Mouse (Mus musculus): ENCODE data around the gene Gucy1b1. TPM values are rescaled to one million over a fixed set of nuclear protein-coding genes. Genes with fewer than 3 reads are reported as not detected.

Gucy1b1 gene
- polyA plus RNA-seq, 1 experiment from 2014 or later, result 1.9 TPM

DNA sequence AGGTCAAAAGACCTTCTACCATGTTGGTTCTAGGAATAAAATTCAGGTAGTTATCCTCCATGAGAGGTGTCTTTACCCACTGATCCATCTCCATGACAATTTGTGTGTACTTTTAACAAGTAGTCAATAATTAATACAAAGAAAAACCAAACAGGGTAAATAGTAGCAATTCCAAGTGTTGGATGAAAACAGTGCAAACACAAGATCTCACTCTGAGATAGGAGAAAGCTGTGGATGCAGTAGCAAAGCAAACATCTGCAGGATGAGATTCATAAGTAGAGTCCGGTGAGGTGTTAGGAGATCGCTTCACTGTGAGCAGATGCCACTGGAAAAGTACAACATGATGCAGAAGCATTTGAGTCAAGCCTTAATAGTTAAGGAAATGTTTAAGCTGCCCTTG lies 88.4 kb downstream of the Gucy1b1 start:
- no peak overlapping the region for H3K4me3 ChIP-seq (ENCODE audit: low read depth, low read length)
- no peak overlapping the region for H3K27ac ChIP-seq (replicated peaks; ENCODE audit: low read depth, low read length)
- H3K4me1 ChIP-seq (ENCODE audit: control insufficient read depth, insufficient read depth, low read length), result no peaks in the 10 kb centered on the region
- H3K36me3 ChIP-seq (ENCODE audit: control insufficient read depth, insufficient read depth, low read length), result no peaks in the 10 kb centered on the region
- H3K9ac ChIP-seq (ENCODE audit: low read length), result no peak overlapping the region
- H3K27me3 ChIP-seq (ENCODE audit: control insufficient read depth, insufficient read depth, low read length), result no peaks in the 10 kb centered on the region
- no peak for DNase-seq (ENCODE audit: low spot score)
- H3K4me2 ChIP-seq (ENCODE audit: low read depth, severe bottlenecking), result no peak overlapping the region
- no peaks in the 10 kb centered on the region for H3K9me3 ChIP-seq (ENCODE audit: control insufficient read depth, low read length)
- 92% methylated on average over 2 of the region's 2 CpGs for WGBS
- no peak for ATAC-seq (ENCODE audit: insufficient number of reproducible peaks, low FRiP score, low TSS enrichment, low read depth)

DNA sequence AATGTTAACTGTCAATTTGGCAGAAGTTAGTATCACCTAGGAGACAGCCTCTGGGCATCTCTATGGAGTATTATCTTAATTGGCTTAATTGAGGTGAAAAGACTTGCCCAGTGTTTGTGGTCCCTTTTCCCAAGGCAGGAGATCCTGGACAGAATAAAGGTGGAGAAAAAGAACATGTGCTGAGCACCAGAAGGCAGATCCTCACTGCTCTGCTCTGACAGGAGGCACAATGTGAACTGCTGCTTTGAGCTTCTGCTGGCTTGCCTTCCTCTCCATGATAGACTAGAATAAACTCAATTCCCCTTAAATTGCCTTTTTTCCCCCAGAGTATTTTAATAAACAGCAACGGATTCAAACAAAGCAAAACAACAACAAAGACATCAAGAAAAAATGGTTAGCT lies 89.4 kb downstream of the Gucy1b1 start:
- no peak overlapping the region for H3K4me2 ChIP-seq (ENCODE audit: low read depth, severe bottlenecking)
- DNase-seq (ENCODE audit: low spot score) (no peak), ATAC-seq (ENCODE audit: insufficient number of reproducible peaks, low FRiP score, low TSS enrichment, low read depth) (no peak)
- WGBS, result 57% methylated on average over 1 of the region's 1 CpGs
- H3K4me3 ChIP-seq (ENCODE audit: low read depth, low read length), result no peak overlapping the region
- H3K9ac ChIP-seq (ENCODE audit: low read length), result no peak overlapping the region
- H3K27ac ChIP-seq (replicated peaks; ENCODE audit: low read depth, low read length), result no peak overlapping the region
- no peaks in the 10 kb centered on the region for H3K36me3 ChIP-seq (ENCODE audit: control insufficient read depth, insufficient read depth, low read length)
- H3K4me1 ChIP-seq (ENCODE audit: control insufficient read depth, insufficient read depth, low read length), result no peaks in the 10 kb centered on the region
- no peaks in the 10 kb centered on the region for H3K9me3 ChIP-seq (ENCODE audit: control insufficient read depth, low read length)
- no peaks in the 10 kb centered on the region for H3K27me3 ChIP-seq (ENCODE audit: control insufficient read depth, insufficient read depth, low read length)

DNA sequence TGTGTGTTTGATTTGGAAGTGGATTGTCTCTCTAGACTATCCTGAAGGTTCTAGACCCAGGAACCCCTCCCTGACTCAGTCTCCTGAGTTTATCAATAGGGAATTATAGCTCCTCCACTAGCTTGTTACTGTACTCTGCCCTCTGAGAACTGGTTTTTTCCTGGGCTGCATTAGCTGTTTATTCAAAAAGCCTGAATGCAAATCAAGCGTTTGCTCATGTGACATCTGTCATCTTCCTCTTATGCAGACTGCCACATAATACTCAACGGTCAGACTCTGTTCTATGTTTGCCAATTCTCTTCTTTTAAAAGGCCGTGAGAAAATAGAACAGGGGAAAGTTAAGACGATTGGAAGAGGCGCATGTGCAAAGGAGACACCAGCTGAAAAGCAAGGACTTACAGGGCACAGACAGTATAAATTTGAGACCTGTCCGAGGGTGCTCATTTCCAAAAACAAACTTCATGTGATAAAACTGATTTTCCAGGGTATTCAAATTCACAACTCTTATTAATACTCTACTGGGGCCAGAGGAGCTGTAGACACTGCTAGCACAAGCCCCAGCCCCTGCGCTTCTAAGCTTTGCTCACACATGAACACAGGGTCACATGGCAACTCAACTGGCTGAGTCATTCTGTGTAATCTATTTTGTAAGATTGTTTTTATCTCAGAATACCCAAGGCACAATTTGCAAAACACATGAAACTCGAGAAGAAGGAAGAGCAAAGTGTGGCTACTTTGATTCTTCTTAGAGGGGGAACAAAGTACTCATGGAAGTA lies 91.2 kb downstream of the Gucy1b1 start:
- DNase-seq (ENCODE audit: low spot score), result no peak
- no peak for ATAC-seq (ENCODE audit: insufficient number of reproducible peaks, low FRiP score, low TSS enrichment, low read depth)
- Histone ChIP-seq H3K4me2 (ENCODE audit: low read depth, severe bottlenecking) (no peak overlapping the region), H3K4me3 (ENCODE audit: low read depth, low read length) (no peak overlapping the region), H3K27me3 (ENCODE audit: control insufficient read depth, insufficient read depth, low read length) (no peaks in the 10 kb centered on the region), H3K36me3 (ENCODE audit: control insufficient read depth, insufficient read depth, low read length) (no peaks in the 10 kb centered on the region), H3K9ac (ENCODE audit: low read length) (no peak overlapping the region), H3K9me3 (ENCODE audit: control insufficient read depth, low read length) (no peaks in the 10 kb centered on the region), H3K4me1 (ENCODE audit: control insufficient read depth, insufficient read depth, low read length) (no peaks in the 10 kb centered on the region), H3K27ac (replicated peaks; ENCODE audit: low read depth, low read length) (no peak overlapping the region)
- WGBS, result 87% methylated on average over 8 of the region's 8 CpGs

Small RNAs within 50 kb of the gene (microRNA-seq; reads per million reads assigned to microRNA genes)
- not detected for gene Mir7010

Other genes with a start within 250 kb of the Gucy1b1 start
- gene Ctso, start 142.1 kb downstream of the Gucy1b1 start, polyA plus RNA-seq (2014; fragmentation: Nextera tagmentation; extraction: Ambion mirVana), result 6.2 and 6.4 TPM in 2 replicates
- gene Tdo2, start 98.5 kb downstream of the Gucy1b1 start, polyA plus RNA-seq (2014; fragmentation: Nextera tagmentation; extraction: Ambion mirVana), result 0.48 and 1.6 TPM in 2 replicates
- gene Asic5, start 92.4 kb downstream of the Gucy1b1 start, polyA plus RNA-seq (2014; fragmentation: Nextera tagmentation; extraction: Ambion mirVana), result not detected in 2 replicates
- gene Gucy1a1, start 71.1 kb upstream of the Gucy1b1 start, polyA plus RNA-seq (2014; fragmentation: Nextera tagmentation; extraction: Ambion mirVana), result 0.85 and 2.6 TPM in 2 replicates

Measured in limb, embryonic 11.5 days (tissue).